Mouse (Mus musculus) limb, embryonic 11.5 days (tissue): ENCODE measurements at regions not wholly inside any gene's neighbourhood (a gene's known extent, or its start where the extent isn't known, plus 50 kb on each side); places are given as distances from the start of the nearest gene placed in this dataset.

Source experiments
- ATAC-seq: fragments of 200-750 bp; cut with Nextera tagmentation; 2 replicates; pipeline ENCODE4 v1.8.0; 2017; ENCODE audit warnings: low read depth; ENCODE audit not compliant: insufficient number of reproducible peaks, low FRiP score, low TSS enrichment
- DNase-seq: peaks from one replicate; pipeline ENCODE4 v3.0.0-alpha.2; 2015; ENCODE audit warnings: low spot score
- H3K27ac ChIP-seq: fragments of 300-500 bp; sonication (generic); replicated peaks from 2 replicates; pipeline ENCODE4 v1.5.1; 2014; ENCODE audit warnings: low read depth, mild to moderate bottlenecking, low read length
- H3K27me3 ChIP-seq: fragments of 300-500 bp; sonication (generic); 2 replicates; pipeline ENCODE4 v1.6.1; 2014; ENCODE audit warnings: mild to moderate bottlenecking, low read length, mixed read lengths; ENCODE audit not compliant: control insufficient read depth, insufficient read depth
- H3K36me3 ChIP-seq: fragments of 300-500 bp; sonication (generic); 2 replicates; pipeline ENCODE4 v1.6.1; 2014; ENCODE audit warnings: mild to moderate bottlenecking, low read length, moderate library complexity, mixed read lengths; ENCODE audit not compliant: control insufficient read depth, insufficient read depth
- H3K4me1 ChIP-seq: fragments of 300-500 bp; sonication (generic); 2 replicates; pipeline ENCODE4 v1.6.1; 2014; ENCODE audit warnings: low read length, mixed read lengths; ENCODE audit not compliant: control insufficient read depth, insufficient read depth
- H3K4me2 ChIP-seq: fragments of 300-500 bp; sonication (generic); 2 replicates; pipeline ENCODE4 v1.6.1; 2014; ENCODE audit warnings: low read depth, mild to moderate bottlenecking, moderate library complexity; ENCODE audit not compliant: severe bottlenecking
- H3K4me3 ChIP-seq: fragments of 300-500 bp; sonication (generic); 2 replicates; pipeline ENCODE4 v1.5.1; 2014; ENCODE audit warnings: low read depth, low read length
- H3K9ac ChIP-seq: fragments of 300-500 bp; sonication (generic); 2 replicates; pipeline ENCODE4 v1.6.1; 2014; ENCODE audit warnings: mild to moderate bottlenecking, low read length
- H3K9me3 ChIP-seq: fragments of 300-500 bp; sonication (generic); 2 replicates; pipeline ENCODE4 v1.6.1; 2016; ENCODE audit warnings: low read length; ENCODE audit not compliant: control insufficient read depth
- WGBS: fragments of 180-500 bp; shearing (Covaris S2); extraction: QIAGEN DNeasy Blood & Tissue Kit; methylation state at CpG from one replicate; pipeline ENCODE4 v1.1.7; 2014; 5-methylcytosine and 5-hydroxymethylcytosine counted together

DNA sequence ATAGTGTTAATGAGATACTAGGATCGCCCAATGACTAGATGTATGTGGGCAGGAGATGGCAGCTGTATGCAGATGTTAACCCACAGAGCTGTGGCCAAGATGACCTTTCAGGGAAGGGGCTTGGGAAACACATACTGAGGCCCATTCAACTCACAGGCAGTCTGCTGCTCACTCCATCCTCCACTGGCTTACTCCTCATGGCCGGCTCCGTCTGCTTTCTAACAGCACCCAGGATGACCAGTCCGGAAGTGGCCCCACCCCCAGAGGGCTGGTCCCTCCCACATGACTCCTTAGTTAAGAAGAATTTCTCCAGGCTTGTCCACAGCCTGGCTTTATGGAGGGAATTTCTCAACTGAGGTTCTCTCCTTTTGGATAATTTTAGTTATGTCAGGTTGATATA is 161.8 kb upstream of the Fbxl17 start:
- 0 out of 2 replicates have a peak, but pooled peaks have one; percentile 51 for ATAC-seq
- H3K9ac ChIP-seq = no peak overlapping the region
- no peak overlapping the region for H3K4me3 ChIP-seq
- no peaks in the 10 kb centered on the region for H3K4me1 ChIP-seq
- H3K9me3 ChIP-seq = no peaks in the 10 kb centered on the region
- no peak overlapping the region for H3K4me2 ChIP-seq
- DNase-seq = no peak
- H3K36me3 ChIP-seq = no peaks in the 10 kb centered on the region
- 86% methylated on average over 4 of the region's 4 CpGs for WGBS
- H3K27me3 ChIP-seq = no peaks in the 10 kb centered on the region
- H3K27ac ChIP-seq = no peak overlapping the region

DNA sequence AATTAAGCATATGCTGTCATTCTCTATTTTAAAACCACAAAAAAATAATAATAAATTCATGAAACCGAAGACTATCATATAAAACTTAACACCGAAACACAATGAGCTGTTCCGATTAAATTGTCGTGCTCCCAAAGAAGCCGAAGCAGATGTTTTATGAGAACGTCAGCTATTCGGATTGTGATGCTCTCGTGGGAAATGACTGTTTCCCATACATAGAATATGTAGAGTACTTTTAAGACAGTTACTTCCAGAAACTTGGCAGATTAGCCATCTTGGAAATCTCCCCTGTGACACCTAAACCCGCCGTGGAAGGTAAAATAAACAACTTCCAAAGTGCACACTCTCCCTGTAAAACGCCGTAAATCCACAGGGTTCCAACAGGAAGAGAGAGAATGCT is 162.4 kb upstream of the Fbxl17 start:
- Histone ChIP-seq H3K4me3 (no peak overlapping the region), H3K4me1 (no peaks in the 10 kb centered on the region), H3K4me2 (no peak overlapping the region), H3K36me3 (no peaks in the 10 kb centered on the region), H3K27ac (no peak overlapping the region), H3K9me3 (no peaks in the 10 kb centered on the region), H3K9ac (no peak overlapping the region), H3K27me3 (no peaks in the 10 kb centered on the region)
- no peak for ATAC-seq
- 60% methylated on average over 12 of the region's 12 CpGs for WGBS
- DNase-seq = no peak

DNA sequence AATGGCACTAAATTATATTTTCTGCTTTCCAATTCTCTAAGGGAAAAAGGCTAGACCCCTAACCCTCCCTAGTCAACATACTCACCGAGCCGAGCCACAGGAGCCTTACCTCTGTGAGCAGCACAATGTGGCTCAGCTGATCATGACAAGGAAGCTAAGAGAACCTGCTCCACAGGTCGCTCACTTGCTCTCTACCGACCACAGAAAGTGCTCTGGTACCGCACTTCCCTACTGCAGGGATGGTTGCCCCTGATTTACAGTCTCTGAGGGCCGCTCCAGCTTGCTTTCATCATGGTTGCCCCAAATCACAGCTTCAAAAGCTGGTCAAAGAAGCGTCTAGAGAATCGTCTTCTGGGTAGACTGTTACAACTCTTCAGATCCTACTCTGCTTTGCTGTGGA is 177.0 kb upstream of the Fbxl17 start:
- Histone ChIP-seq H3K27me3 (no peaks in the 10 kb centered on the region), H3K36me3 (no peaks in the 10 kb centered on the region), H3K9me3 (no peaks in the 10 kb centered on the region), H3K4me1 (no peaks in the 10 kb centered on the region), H3K4me3 (no peak overlapping the region), H3K4me2 (no peak overlapping the region), H3K27ac (no peak overlapping the region), H3K9ac (no peak overlapping the region)
- ATAC-seq (no peak), DNase-seq (no peak)
- WGBS = 76% methylated on average over 8 of the region's 8 CpGs

DNA sequence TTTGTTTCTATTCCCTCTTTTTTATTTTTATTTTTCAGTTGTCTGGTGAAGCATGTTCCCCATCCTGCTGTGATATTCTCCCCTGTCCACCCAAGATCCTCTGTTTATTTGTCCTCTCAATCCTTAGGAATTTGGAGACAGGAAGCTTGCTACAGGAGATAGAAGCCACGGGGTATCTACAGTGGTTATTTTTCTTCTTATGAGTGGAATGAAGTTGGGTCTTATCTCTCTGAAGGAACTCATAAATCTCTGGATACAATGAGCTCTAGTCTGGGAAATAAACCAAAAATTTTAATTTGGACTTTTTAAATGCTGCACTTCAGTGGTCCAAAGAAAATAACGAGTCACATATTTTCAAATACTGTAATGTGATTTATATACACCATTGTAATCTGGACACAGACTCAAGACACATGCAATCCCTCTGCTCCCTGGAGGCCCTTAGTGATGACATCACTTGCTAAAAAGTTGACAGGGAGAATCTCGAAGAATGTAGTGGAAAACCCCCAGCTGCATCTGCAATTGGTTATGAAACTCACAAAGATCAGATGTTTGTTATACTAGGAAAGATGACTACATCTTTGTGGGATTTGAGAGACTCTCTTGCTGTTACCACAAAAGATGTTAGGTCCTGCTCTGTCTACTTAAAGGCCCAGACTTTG is 178.3 kb upstream of the Fbxl17 start:
- no peak overlapping the region for H3K4me2 ChIP-seq
- H3K36me3 ChIP-seq = no peaks in the 10 kb centered on the region
- H3K9ac ChIP-seq = no peak overlapping the region
- WGBS = 77% methylated on average over 3 of the region's 3 CpGs
- H3K27me3 ChIP-seq = no peaks in the 10 kb centered on the region
- no peak for DNase-seq
- no peak for ATAC-seq
- no peak overlapping the region for H3K4me3 ChIP-seq
- H3K4me1 ChIP-seq = no peaks in the 10 kb centered on the region
- no peak overlapping the region for H3K27ac ChIP-seq
- H3K9me3 ChIP-seq = no peaks in the 10 kb centered on the region

DNA sequence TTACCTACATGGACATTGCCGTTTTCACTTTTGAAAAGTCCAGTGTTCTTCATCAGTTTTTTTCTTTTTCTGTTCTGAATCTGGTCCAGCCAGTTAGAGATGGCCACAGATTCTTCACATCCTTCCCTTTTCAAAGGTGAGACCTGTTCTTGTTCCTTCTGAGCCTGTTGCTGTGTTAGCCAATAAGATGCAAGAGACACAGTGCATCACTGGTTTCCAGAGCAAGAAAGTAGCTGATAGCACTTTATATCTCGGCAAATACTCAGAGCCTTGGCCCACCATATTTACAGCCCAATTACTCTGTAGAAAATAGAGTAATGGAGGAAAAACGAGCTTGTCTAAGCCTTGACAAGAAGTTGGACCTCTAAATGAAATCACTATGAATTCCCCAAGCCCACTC is 180.7 kb upstream of the Fbxl17 start:
- ATAC-seq = no peak
- no peak overlapping the region for H3K27ac ChIP-seq
- DNase-seq = no peak
- H3K4me2 ChIP-seq = no peak overlapping the region
- H3K27me3 ChIP-seq = no peaks in the 10 kb centered on the region
- no peak overlapping the region for H3K9ac ChIP-seq
- no peaks in the 10 kb centered on the region for H3K9me3 ChIP-seq
- 78% methylated on average over 3 of the region's 3 CpGs for WGBS
- H3K4me3 ChIP-seq = no peak overlapping the region
- no peaks in the 10 kb centered on the region for H3K4me1 ChIP-seq
- no peaks in the 10 kb centered on the region for H3K36me3 ChIP-seq

DNA sequence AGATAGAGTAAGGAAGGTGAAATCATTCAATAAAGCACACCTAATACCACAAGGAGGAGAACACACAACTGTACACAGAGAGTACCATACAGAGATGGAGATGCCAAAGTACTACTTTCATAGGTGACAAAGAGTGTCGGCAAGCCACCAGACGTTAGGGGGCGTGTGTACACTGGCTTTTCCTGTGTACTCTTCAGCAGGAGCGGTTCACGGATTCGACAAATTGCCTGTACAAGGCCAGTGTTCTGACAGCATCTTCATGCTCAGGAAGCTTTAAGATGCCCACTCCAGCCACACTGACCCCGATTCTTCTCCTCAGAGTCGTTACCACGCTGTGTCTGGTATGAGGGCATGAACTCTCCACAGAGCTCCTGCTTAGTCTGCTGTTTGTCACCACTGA is 179.5 kb upstream of the Fer start:
- Histone ChIP-seq H3K4me2 (no peak overlapping the region), H3K27ac (no peak overlapping the region), H3K36me3 (no peaks in the 10 kb centered on the region), H3K9ac (no peak overlapping the region), H3K4me3 (no peak overlapping the region), H3K9me3 (no peaks in the 10 kb centered on the region), H3K4me1 (no peaks in the 10 kb centered on the region), H3K27me3 (no peaks in the 10 kb centered on the region)
- ATAC-seq (no peak), DNase-seq (no peak)
- WGBS = 78% methylated on average over 9 of the region's 9 CpGs

DNA sequence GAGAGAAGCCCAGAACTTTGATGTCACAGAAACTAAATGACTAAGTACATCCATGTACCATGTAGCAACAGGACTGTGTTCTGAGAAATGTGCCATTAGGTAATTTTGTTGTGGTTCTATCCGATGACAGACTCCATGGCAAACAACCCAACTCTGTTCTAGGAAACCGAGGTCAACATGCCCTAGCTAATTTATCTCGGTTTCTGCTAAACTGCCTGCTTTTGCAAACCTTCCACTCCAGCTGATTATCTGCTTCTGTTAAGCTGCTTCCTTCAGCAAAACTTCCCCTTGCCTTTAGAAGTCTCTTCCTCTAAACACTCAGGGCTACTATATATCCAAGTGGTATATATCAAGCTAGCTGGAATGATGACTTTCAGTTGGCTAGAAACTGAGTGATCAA is 178.8 kb upstream of the Fer start:
- H3K36me3 ChIP-seq = no peaks in the 10 kb centered on the region
- no peak overlapping the region for H3K4me3 ChIP-seq
- no peak for ATAC-seq
- H3K9me3 ChIP-seq = no peaks in the 10 kb centered on the region
- WGBS = 80% methylated on average over 3 of the region's 3 CpGs
- H3K4me2 ChIP-seq = no peak overlapping the region
- no peak for DNase-seq
- H3K27ac ChIP-seq = no peak overlapping the region
- no peaks in the 10 kb centered on the region for H3K4me1 ChIP-seq
- H3K9ac ChIP-seq = no peak overlapping the region
- no peaks in the 10 kb centered on the region for H3K27me3 ChIP-seq

DNA sequence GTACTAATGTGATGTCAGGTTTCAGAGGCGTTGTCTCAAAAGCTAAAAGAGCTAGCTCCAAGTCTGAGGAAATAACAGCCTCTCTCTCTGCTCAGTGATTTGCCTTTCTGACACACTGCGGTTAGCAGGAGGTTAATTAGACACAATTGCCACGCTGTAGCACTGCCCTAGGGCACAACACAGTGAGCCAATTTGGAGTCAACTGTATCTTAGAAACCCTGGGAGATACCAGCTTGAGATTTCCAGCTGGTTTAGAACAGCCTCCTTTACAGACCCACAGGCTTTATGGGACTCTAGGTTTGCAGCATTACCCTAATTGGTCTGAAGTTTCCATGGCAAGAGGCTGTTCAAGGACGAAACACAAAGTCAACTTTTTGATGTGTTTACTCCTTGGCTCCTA is 176.9 kb upstream of the Fer start:
- H3K4me3 ChIP-seq = no peak overlapping the region
- H3K9ac ChIP-seq = no peak overlapping the region
- H3K9me3 ChIP-seq = no peaks in the 10 kb centered on the region
- peak; percentile 67; the same call in 1 of the 2 replicates for ATAC-seq
- no peaks in the 10 kb centered on the region for H3K4me1 ChIP-seq
- no peaks in the 10 kb centered on the region for H3K27me3 ChIP-seq
- H3K27ac ChIP-seq = no peak overlapping the region
- WGBS = 22% methylated on average over 4 of the region's 4 CpGs
- H3K4me2 ChIP-seq = no peak overlapping the region
- DNase-seq = peak; percentile 49
- no peaks in the 10 kb centered on the region for H3K36me3 ChIP-seq

DNA sequence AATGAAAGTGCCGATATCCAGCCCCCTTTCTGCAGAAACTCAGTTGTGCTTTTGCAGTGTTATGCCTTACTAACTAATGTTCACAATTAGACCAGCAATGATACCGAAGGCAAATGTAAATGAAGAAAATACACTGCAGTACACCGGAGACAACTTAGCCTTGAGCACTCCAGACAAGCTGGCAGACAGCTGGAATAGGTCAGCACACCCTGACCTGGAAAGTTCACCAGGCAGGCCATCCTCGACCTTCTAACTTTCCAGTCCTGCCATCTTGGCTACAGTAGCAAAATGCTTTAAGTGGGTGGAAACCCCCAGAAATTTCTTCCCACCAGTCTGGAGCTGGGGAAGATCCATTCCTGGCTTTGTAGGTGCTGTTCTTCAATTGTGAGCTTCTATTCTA is 176.5 kb upstream of the Fer start:
- no peak for DNase-seq
- H3K9me3 ChIP-seq = no peaks in the 10 kb centered on the region
- H3K4me2 ChIP-seq = no peak overlapping the region
- H3K36me3 ChIP-seq = no peaks in the 10 kb centered on the region
- H3K27me3 ChIP-seq = no peaks in the 10 kb centered on the region
- 45% methylated on average over 4 of the region's 4 CpGs for WGBS
- no peak for ATAC-seq
- no peak overlapping the region for H3K4me3 ChIP-seq
- no peak overlapping the region for H3K9ac ChIP-seq
- no peaks in the 10 kb centered on the region for H3K4me1 ChIP-seq
- 0 out of 2 replicates have a peak overlapping the region, but pooled peaks have one; percentile 12 for H3K27ac ChIP-seq
